Mouse (Mus musculus) mouse embryonic stem cell (cell line): ENCODE results near the gene Zscan2.

Experiments
- in situ Hi-C, 2 experiments: fragments of 300-500 bp; cut with MboI; formaldehyde crosslinking; loops; 1 replicate in 1 of 2; 3 replicates in 1 of 2; pipeline ENCODE4 v1.14.3; 2019 to 2020; ENCODE audit warnings: low sequenced_read_pairs in 2 of 2, low pct_unique_long_range_greater_than_20kb in 1 of 2, mixed read lengths in 1 of 2; ENCODE audit not compliant: unreplicated experiment in 1 of 2

Zscan2 gene

DNA sequence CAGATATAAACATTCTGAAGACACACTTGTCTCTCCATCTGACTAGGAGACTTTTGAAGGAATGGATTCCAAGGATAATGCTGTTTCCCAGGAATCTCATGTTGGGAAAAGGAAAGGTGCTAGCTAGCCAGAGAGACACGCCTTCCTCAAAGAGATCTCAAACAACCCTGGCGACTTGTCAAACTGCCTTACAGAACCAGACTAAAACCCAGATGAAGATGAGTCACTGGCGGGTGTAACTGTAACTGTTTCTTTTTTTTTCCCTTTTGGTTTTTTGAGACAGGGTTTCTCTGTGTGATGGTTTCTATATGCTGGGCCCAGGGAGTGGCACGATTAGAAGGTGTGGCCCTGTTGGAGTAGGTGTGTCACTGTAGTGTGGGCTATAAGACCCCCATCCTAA is 19.8 kb upstream of the Zscan2 start:
- in situ Hi-C loops = no loop called here

- in situ Hi-C loops = no loop called here
Measured at GRCm38 (mm10) chr7:80842132-80842531, 18.6 kb upstream of the Zscan2 start.

- in situ Hi-C loops = no loop called here
Measured at GRCm38 (mm10) chr7:80843176-80843575, 17.5 kb upstream of the Zscan2 start.

- in situ Hi-C loops = no loop called here
Measured at GRCm38 (mm10) chr7:80843910-80844640, 16.6 kb upstream of the Zscan2 start.

GRCm38 (mm10) chr7:80844691-80845090 is 16.0 kb upstream of the Zscan2 start:
- in situ Hi-C loops = loop anchor here (5.0 kb wide), 1 partner anchor 107 kb away; no protein-coding TSS in a partner anchor

- in situ Hi-C loops = loop anchor here (5.0 kb wide), 1 partner anchor 108 kb away; no protein-coding TSS in a partner anchor
Measured at GRCm38 (mm10) chr7:80845621-80846279, 15.0 kb upstream of the Zscan2 start.

- in situ Hi-C loops = loop anchor here (5.0 kb wide), 1 partner anchor 109 kb away; no protein-coding TSS in a partner anchor
Measured at GRCm38 (mm10) chr7:80846280-80846678, 14.4 kb upstream of the Zscan2 start.

DNA sequence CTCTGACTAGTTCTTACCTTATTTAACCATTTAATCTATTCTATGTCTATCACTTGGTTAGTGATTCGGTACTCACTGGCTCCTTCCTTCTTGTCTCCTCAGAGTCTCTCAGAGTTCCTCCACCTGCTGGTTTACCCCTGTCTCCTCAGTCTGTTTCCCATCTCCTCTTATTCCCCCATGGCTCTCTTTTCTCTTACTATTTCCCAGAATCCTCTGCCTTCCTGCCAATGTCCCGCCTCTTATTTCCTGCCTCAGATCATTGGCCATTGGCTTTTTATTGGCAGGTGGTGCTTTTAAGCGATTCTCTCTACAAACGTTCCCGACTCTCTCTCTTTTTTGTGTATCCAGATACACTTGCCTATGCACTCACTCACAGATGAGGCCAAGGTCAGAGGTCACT is 14.0 kb upstream of the Zscan2 start:
- in situ Hi-C loops = loop anchor here (5.0 kb wide), 1 partner anchor 109 kb away; no protein-coding TSS in a partner anchor

- in situ Hi-C loops = loop anchor here (5.0 kb wide), 1 partner anchor 112 kb away; no protein-coding TSS in a partner anchor
Measured at GRCm38 (mm10) chr7:80849267-80849666, 11.5 kb upstream of the Zscan2 start.

GRCm38 (mm10) chr7:80849710-80850109 is 11.0 kb upstream of the Zscan2 start:
- in situ Hi-C loops = loop anchor here (5.0 to 25.0 kb wide), 2 partner anchors 112 to 462 kb away; partner anchors contain the start of gene Fes (in 1 of the 2)

- in situ Hi-C loops = loop anchor here in 1 of 2 experiments (25.0 kb wide), 1 partner anchor 463 kb away; the partner anchor contains the start of gene Fes
Measured at GRCm38 (mm10) chr7:80850520-80850919, 10.2 kb upstream of the Zscan2 start.

GRCm38 (mm10) chr7:80853218-80853617 is 7.5 kb upstream of the Zscan2 start:
- in situ Hi-C loops = loop anchor here in 1 of 2 experiments (25.0 kb wide), 1 partner anchor 466 kb away; the partner anchor contains the start of gene Fes

DNA sequence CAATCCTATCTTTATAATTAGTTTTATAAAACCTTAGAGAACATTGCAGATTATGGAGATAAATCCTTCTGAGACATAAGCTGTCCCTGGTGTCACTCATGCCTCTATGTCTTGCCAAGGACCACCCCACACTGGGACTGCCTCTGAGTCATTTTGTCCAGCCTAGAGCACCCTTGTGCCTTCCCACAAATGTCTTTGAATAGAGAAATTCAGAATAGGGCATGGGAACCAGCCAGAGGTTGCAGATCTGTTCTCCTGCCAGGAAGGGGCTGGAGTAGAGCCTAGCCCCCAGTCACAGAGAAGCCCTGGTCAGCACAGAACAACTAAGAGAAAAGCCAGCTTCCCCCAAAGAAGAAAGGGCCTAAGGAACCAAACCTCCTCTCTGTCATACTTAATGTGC is 5.4 kb upstream of the Zscan2 start:
- in situ Hi-C loops = loop anchor here in 1 of 2 experiments (25.0 kb wide), 1 partner anchor 468 kb away; the partner anchor contains the start of gene Fes

DNA sequence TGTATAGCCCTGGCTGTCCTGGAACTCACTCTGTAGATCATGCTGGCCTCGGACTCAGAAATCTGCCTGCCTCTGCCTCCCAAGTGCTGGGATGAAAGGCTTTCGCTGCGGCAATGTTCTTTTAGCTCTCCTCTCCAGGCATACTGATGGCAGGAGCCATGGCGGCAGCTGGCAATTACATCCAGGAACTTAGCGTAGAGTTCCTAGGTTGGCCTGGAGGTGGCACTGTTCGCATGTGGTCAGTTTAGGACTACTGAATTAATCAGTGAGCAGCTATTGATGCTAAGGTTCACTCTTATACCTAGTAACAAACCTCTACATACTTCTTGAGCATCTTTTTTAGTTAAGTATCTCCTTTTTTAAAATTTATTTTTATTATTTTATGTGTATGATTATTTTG is 3.5 kb upstream of the Zscan2 start:
- in situ Hi-C loops = loop anchor here in 1 of 2 experiments (25.0 kb wide), 1 partner anchor 470 kb away; the partner anchor contains the start of gene Fes

GRCm38 (mm10) chr7:80860227-80860626 is 493 bp upstream of the Zscan2 start:
- in situ Hi-C loops = loop anchor here in 1 of 2 experiments (25.0 kb wide), 1 partner anchor 473 kb away; the partner anchor contains the start of gene Fes

- in situ Hi-C loops = loop anchor here in 1 of 2 experiments (25.0 kb wide), 1 partner anchor 475 kb away; the partner anchor contains the start of gene Fes
Measured at GRCm38 (mm10) chr7:80862475-80862874, 1.8 kb downstream of the Zscan2 start.

GRCm38 (mm10) chr7:80863520-80863919 is 2.8 kb downstream of the Zscan2 start:
- in situ Hi-C loops = loop anchor here in 1 of 2 experiments (25.0 kb wide), 1 partner anchor 476 kb away; the partner anchor contains the start of gene Fes

DNA sequence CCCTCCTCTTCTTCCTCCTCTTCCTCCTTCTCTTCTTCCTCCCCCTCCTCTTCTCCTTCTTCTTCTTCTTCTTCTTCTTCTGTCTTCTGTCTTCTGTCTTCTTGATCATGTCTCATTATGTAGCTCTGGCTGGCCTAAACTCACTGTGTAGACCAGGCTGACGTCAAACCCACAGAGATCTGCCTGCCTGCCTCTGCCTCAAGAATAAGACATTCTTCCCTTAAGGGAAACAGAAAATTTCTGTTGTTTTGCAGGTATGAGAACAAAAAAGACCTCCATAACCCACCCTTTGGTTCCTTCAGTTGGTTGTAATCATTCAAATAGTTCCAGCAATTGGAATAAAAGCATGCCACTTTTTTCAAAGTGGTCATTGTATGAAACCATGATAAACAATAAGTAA is 3.4 kb downstream of the Zscan2 start:
- in situ Hi-C loops = loop anchor here in 1 of 2 experiments (25.0 kb wide), 1 partner anchor 477 kb away; the partner anchor contains the start of gene Fes

DNA sequence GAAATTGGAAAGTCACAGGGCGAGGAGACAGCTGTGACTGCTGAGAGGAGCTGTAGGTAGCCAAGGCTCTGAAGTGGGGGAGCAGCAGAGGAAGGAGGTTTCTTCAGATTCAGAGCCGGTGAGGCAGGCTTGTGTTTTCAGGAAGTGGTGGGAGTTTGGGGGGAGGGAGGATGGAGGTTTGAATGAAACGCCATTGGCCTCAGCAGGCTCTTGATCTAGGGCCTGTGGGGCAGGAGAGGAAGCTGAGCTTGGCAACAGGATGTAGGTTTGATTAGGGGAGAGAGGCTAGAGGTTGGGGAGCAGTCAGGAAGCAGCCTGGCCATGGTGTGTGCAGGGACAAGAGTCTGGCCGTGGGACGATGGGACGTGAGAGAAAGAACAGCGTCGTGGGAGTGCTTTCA is 4.1 kb downstream of the Zscan2 start:
- in situ Hi-C loops = loop anchor here in 1 of 2 experiments (25.0 kb wide), 1 partner anchor 478 kb away; the partner anchor contains the start of gene Fes
